Mouse (Mus musculus): ENCODE data around the gene Olfr961. TPM values are rescaled to one million over a fixed set of nuclear protein-coding genes. Genes with fewer than 3 reads are reported as not detected.

Gene Olfr961
- polyA plus RNA-seq, 1 experiment from 2014 or later = not detected

- Histone ChIP-seq H3K27ac (ENCODE audit: low read depth, low read length) (no peak overlapping the region), H3K27me3 (replicated peaks; ENCODE audit: control insufficient read depth, insufficient read depth, low read length) (no peaks in the 10 kb centered on the region), H3K36me3 (ENCODE audit: control insufficient read depth, insufficient read depth) (no peaks in the 10 kb centered on the region), H3K9me3 (ENCODE audit: control insufficient read depth) (no peaks in the 10 kb centered on the region), H3K4me3 (ENCODE audit: low read depth, low read length) (no peak overlapping the region), H3K9ac (ENCODE audit: low read depth, low read length) (no peak overlapping the region), H3K4me1 (replicated peaks; ENCODE audit: control insufficient read depth, insufficient read depth, low read length) (no peaks in the 10 kb centered on the region), H3K4me2 (replicated peaks; ENCODE audit: low read depth) (no peak overlapping the region)
- ATAC-seq = no peak
- no peak for TF ChIP-seq CTCF (IDR thresholded peaks at IDR 0.05; ENCODE audit: low read depth)
- 57% methylated on average over 2 of the region's 2 CpGs for WGBS
Measured at GRCm38 (mm10) chr9:39679280-39679679, 34.4 kb downstream of the Olfr961 start.

Other genes with a start within 250 kb of the Olfr961 start
- gene Olfr952, start 217.9 kb upstream of the Olfr961 start, polyA plus RNA-seq (2015; fragmentation: Nextera tagmentation; extraction: Ambion mirVana) = not detected in 2 replicates
- gene Olfr954, start 188.4 kb upstream of the Olfr961 start, polyA plus RNA-seq (2015; fragmentation: Nextera tagmentation; extraction: Ambion mirVana) = not detected in 2 replicates
- not detected in 2 replicates for gene Olfr955, start 173.1 kb upstream of the Olfr961 start, polyA plus RNA-seq (2015; fragmentation: Nextera tagmentation; extraction: Ambion mirVana)
- gene Olfr44, start 151.1 kb upstream of the Olfr961 start, polyA plus RNA-seq (2015; fragmentation: Nextera tagmentation; extraction: Ambion mirVana) = not detected in 2 replicates
- gene Olfr957, start 129.3 kb upstream of the Olfr961 start, polyA plus RNA-seq (2015; fragmentation: Nextera tagmentation; extraction: Ambion mirVana) = not detected in 2 replicates
- gene Olfr958, start 91.0 kb upstream of the Olfr961 start, polyA plus RNA-seq (2015; fragmentation: Nextera tagmentation; extraction: Ambion mirVana) = not detected in 2 replicates
- not detected in 2 replicates for gene Olfr959, start 69.5 kb upstream of the Olfr961 start, polyA plus RNA-seq (2015; fragmentation: Nextera tagmentation; extraction: Ambion mirVana)
- gene AW551984, start 40.7 kb upstream of the Olfr961 start, polyA plus RNA-seq (2015; fragmentation: Nextera tagmentation; extraction: Ambion mirVana) = 7.5 and 9.8 TPM in 2 replicates
- gene Olfr148, start 34.4 kb upstream of the Olfr961 start, polyA plus RNA-seq (2015; fragmentation: Nextera tagmentation; extraction: Ambion mirVana) = not detected in 2 replicates
- not detected in 2 replicates for gene Olfr960, start 23.7 kb upstream of the Olfr961 start, polyA plus RNA-seq (2015; fragmentation: Nextera tagmentation; extraction: Ambion mirVana)
- not detected in 2 replicates for gene Olfr963, start 22.1 kb downstream of the Olfr961 start, polyA plus RNA-seq (2015; fragmentation: Nextera tagmentation; extraction: Ambion mirVana)
- not detected in 2 replicates for gene Olfr149, start 62.0 kb downstream of the Olfr961 start, polyA plus RNA-seq (2015; fragmentation: Nextera tagmentation; extraction: Ambion mirVana)
- not detected in 2 replicates for gene Olfr965, start 66.3 kb downstream of the Olfr961 start, polyA plus RNA-seq (2015; fragmentation: Nextera tagmentation; extraction: Ambion mirVana)
- not detected in 2 replicates for gene Olfr150, start 85.9 kb downstream of the Olfr961 start, polyA plus RNA-seq (2015; fragmentation: Nextera tagmentation; extraction: Ambion mirVana)
- gene Olfr967, start 101.2 kb downstream of the Olfr961 start, polyA plus RNA-seq (2015; fragmentation: Nextera tagmentation; extraction: Ambion mirVana) = not detected in 2 replicates
- not detected in 2 replicates for gene Olfr968, start 138.2 kb downstream of the Olfr961 start, polyA plus RNA-seq (2015; fragmentation: Nextera tagmentation; extraction: Ambion mirVana)
- gene Olfr969, start 145.9 kb downstream of the Olfr961 start, polyA plus RNA-seq (2015; fragmentation: Nextera tagmentation; extraction: Ambion mirVana) = not detected in 2 replicates
- not detected in 2 replicates for gene Olfr970, start 163.8 kb downstream of the Olfr961 start, polyA plus RNA-seq (2015; fragmentation: Nextera tagmentation; extraction: Ambion mirVana)
- gene Olfr971, start 191.8 kb downstream of the Olfr961 start, polyA plus RNA-seq (2015; fragmentation: Nextera tagmentation; extraction: Ambion mirVana) = not detected in 2 replicates
- not detected in 2 replicates for gene Olfr972, start 221.3 kb downstream of the Olfr961 start, polyA plus RNA-seq (2015; fragmentation: Nextera tagmentation; extraction: Ambion mirVana)